Mouse (Mus musculus) retina, embryonic 14.5 days (tissue): ENCODE results near the gene Bcl7b.
"Not testable (repeated sequence)": the region's sequence is repeated elsewhere in the genome, so short reads cannot be mapped to it uniquely, and the experiment has no call there.

Source experiments
- DNase-seq: peaks from one replicate; pipeline ENCODE4 v3.0.0-alpha.2; 2015; ENCODE audit warnings: low spot score

The Bcl7b gene

GRCm38 (mm10) chr5:135216871-135217270 is 48.8 kb downstream of the Bcl7b start:
- no peak for DNase-seq

GRCm38 (mm10) chr5:135220941-135221340 is 52.9 kb downstream of the Bcl7b start:
- no peak for DNase-seq

- DNase-seq, result no peak
These were observed 54.0 kb downstream of the Bcl7b start for GRCm38 (mm10) chr5:135222066-135222465.

GRCm38 (mm10) chr5:135224169-135224568 is 56.1 kb downstream of the Bcl7b start:
- no peak for DNase-seq

- DNase-seq, result not testable (repeated sequence)
These were observed 57.8 kb downstream of the Bcl7b start for GRCm38 (mm10) chr5:135225879-135226278.

DNA sequence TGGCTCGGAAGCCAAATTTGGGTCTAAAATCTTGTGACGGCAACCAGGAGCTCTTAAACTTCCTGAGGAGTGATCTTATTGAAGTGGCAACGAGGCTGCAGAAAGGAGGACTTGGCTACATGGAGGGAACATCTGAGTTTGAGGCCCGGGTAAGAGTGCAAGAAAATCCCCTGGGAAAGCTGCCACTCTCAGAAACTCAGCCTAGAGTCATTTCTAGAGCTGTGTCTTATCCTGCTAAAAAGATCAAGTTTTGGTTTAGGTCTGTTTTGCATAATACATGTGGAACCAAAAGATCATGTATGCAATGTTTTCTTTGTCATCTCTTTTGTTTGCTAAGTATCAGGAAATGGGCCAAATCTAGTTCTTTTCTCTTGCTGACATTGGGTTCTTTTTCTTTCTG is 62.1 kb downstream of the Bcl7b start:
- DNase-seq, result no peak
